ENCODE assay signal across 11 mouse cellular contexts in the genomic region with DNA sequence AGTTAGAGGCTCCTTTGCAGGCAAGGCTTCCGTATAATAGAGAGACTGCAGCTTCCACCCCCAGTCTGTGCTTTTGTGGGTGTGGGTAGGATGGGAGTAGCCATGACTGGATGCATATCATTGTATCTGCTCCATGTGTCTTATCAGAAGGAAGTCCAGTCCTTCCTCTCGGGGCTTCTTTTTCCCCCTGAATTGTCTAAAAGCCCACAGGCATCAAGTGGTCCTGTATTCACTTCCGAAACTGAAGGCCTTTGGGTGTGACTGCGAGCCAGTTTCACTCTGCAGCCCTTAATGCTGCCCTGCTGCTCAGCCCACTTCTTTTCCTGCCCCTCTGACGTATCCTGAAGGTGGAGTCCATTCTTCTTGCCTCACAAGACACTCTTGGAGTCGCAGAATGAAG.
DNase-seq lines count a peak whose midpoint lies in the region; ATAC-seq lines count a peak whose summit lies in the region.
"Had no signal": no experiment of that assay in that cellular context is flagged by ENCODE, and none has a peak within 500 bp of the region (broad histone marks: within the 10 kb centered on the region; RNA-seq: fewer than 3 reads in every experiment).

No protein-coding gene starts in this region.

- H3K27ac ChIP-seq in heart, embryonic 10.5 days = no peak overlapping the region
- H3K27ac ChIP-seq in midbrain, embryonic 13.5 days = peak overlapping the region; percentile 19; the same call in 1 of the 2 replicates
- H3K27ac ChIP-seq in midbrain, embryonic 15.5 days = no peak overlapping the region
- peak overlapping the region; percentile 38; the same call in 1 of the 2 replicates for H3K27ac ChIP-seq in stomach, embryonic 16.5 days (ENCODE audit: low read length)
- H3K27ac ChIP-seq in forebrain, embryonic 13.5 days = no peak overlapping the region

- H3K27me3 ChIP-seq in heart, embryonic 10.5 days (ENCODE audit: insufficient read depth, poor library complexity, severe bottlenecking) = no peaks in the 10 kb centered on the region
- H3K27me3 ChIP-seq in midbrain, embryonic 13.5 days = no peaks in the 10 kb centered on the region
- no peaks in the 10 kb centered on the region for H3K27me3 ChIP-seq in midbrain, embryonic 15.5 days (replicated peaks)
- no peaks in the 10 kb centered on the region for H3K27me3 ChIP-seq in stomach, embryonic 16.5 days (ENCODE audit: control insufficient read depth, insufficient read depth, low read length)
- no peaks in the 10 kb centered on the region for H3K27me3 ChIP-seq in forebrain, embryonic 13.5 days

- no peaks in the 10 kb centered on the region for H3K9me3 ChIP-seq in heart, embryonic 10.5 days
- H3K9me3 ChIP-seq in midbrain, embryonic 13.5 days = no peaks in the 10 kb centered on the region
- H3K9me3 ChIP-seq in midbrain, embryonic 15.5 days = no peaks in the 10 kb centered on the region
- H3K9me3 ChIP-seq in stomach, embryonic 16.5 days (replicated peaks; ENCODE audit: control insufficient read depth, low read length) = no peaks in the 10 kb centered on the region
- H3K9me3 ChIP-seq in forebrain, embryonic 13.5 days (replicated peaks) = no peaks in the 10 kb centered on the region

- peak; percentile 36 to 60 for DNase-seq in heart, adult 18-20 months
- no peak for DNase-seq in heart, embryonic 10.5 days (ENCODE audit: low spot score)
- peak; percentile 25 for DNase-seq in kidney, postnatal 10 days
- no peak for DNase-seq in cerebellum, adult 8-10 months
- DNase-seq: adrenal gland, postnatal 36 days; B cell, adult 2 months; cerebellum, postnatal 14 days had no signal

- no peak overlapping the region for H3K4me2 ChIP-seq in midbrain, embryonic 13.5 days (replicated peaks)
- no peak overlapping the region for H3K4me2 ChIP-seq in midbrain, embryonic 15.5 days
- H3K4me2 ChIP-seq in stomach, embryonic 16.5 days (ENCODE audit: low read depth, low read length) = no peak overlapping the region
- H3K4me2 ChIP-seq in forebrain, embryonic 13.5 days = no peak overlapping the region

- H3K36me3 ChIP-seq in heart, embryonic 10.5 days = peaks cover 3% of the 10 kb centered on the region; the same call in 1 of the 2 replicates
- no peaks in the 10 kb centered on the region for H3K36me3 ChIP-seq in midbrain, embryonic 13.5 days
- H3K36me3 ChIP-seq in midbrain, embryonic 15.5 days (replicated peaks) = no peaks in the 10 kb centered on the region
- no peaks in the 10 kb centered on the region for H3K36me3 ChIP-seq in stomach, embryonic 16.5 days (ENCODE audit: control insufficient read depth, insufficient read depth, low read length)
- H3K36me3 ChIP-seq in forebrain, embryonic 13.5 days (ENCODE audit: poor library complexity, severe bottlenecking) = peaks cover 10% of the 10 kb centered on the region

- H3K4me3 ChIP-seq in heart, embryonic 10.5 days = no peak overlapping the region
- H3K4me3 ChIP-seq in midbrain, embryonic 13.5 days (replicated peaks) = no peak overlapping the region
- H3K4me3 ChIP-seq in midbrain, embryonic 15.5 days = no peak overlapping the region
- H3K4me3 ChIP-seq in stomach, embryonic 16.5 days (replicated peaks; ENCODE audit: low read length) = no peak overlapping the region
- no peak overlapping the region for H3K4me3 ChIP-seq in forebrain, embryonic 13.5 days

- no peak overlapping the region for H3K9ac ChIP-seq in midbrain, embryonic 13.5 days (replicated peaks)
- H3K9ac ChIP-seq in midbrain, embryonic 15.5 days = no peak overlapping the region
- H3K9ac ChIP-seq in stomach, embryonic 16.5 days (ENCODE audit: low read length) = no peak overlapping the region
- no peak overlapping the region for H3K9ac ChIP-seq in forebrain, embryonic 13.5 days

- WGBS in heart, embryonic 10.5 days = 63% methylated on average over 6 of the region's 6 CpGs
- 87% methylated on average over 6 of the region's 6 CpGs for WGBS in midbrain, embryonic 13.5 days
- 86% methylated on average over 6 of the region's 6 CpGs for WGBS in midbrain, embryonic 15.5 days
- 78% methylated on average over 6 of the region's 6 CpGs for WGBS in stomach, embryonic 16.5 days
- 88% methylated on average over 6 of the region's 6 CpGs for WGBS in forebrain, embryonic 13.5 days

- peaks cover 65% of the 10 kb centered on the region for H3K4me1 ChIP-seq in heart, embryonic 10.5 days
- peaks cover 16% of the 10 kb centered on the region for H3K4me1 ChIP-seq in midbrain, embryonic 13.5 days (replicated peaks)
- H3K4me1 ChIP-seq in midbrain, embryonic 15.5 days = peaks cover 13% of the 10 kb centered on the region
- H3K4me1 ChIP-seq in stomach, embryonic 16.5 days (ENCODE audit: control insufficient read depth, insufficient read depth, low read length) = 0 out of 2 replicates have a peak, but pooled peaks cover 3% of the 10 kb centered on the region
- H3K4me1 ChIP-seq in forebrain, embryonic 13.5 days = peaks cover 13% of the 10 kb centered on the region

- no peak for ATAC-seq in midbrain, embryonic 13.5 days
- no peak for ATAC-seq in midbrain, embryonic 15.5 days (replicated peaks)
- peak; percentile 43; the same call in 1 of the 2 replicates for ATAC-seq in stomach, embryonic 16.5 days (ENCODE audit: insufficient read depth, low FRiP score)
- no peak for ATAC-seq in forebrain, embryonic 13.5 days

Comparison
In these comparisons a context has a peak if more than half of its experiments do, and no peak if none do; other contexts are left out.
1. DNase-seq: peak in heart, adult 18-20 months (2 of 2) and kidney, postnatal 10 days (single experiment); none in heart, embryonic 10.5 days (single experiment) and cerebellum, adult 8-10 months (single experiment).
2. H3K27ac ChIP-seq: peak in midbrain, embryonic 13.5 days (single experiment) and stomach, embryonic 16.5 days (single experiment); none in heart, embryonic 10.5 days (single experiment), midbrain, embryonic 15.5 days (single experiment) and forebrain, embryonic 13.5 days (single experiment).